Mouse (Mus musculus): ENCODE results near the gene Pam16. TPM values are rescaled to one million over a fixed set of nuclear protein-coding genes. Genes with fewer than 3 reads are reported as not detected.

Gene Pam16
- polyA plus RNA-seq, 1 experiment from 2014 or later = 91.4 TPM

- DNase-seq (ENCODE audit: low spot score) (peak; percentile 75), ATAC-seq (replicated peaks; ENCODE audit: low FRiP score) (peak; percentile 72)
- 21% methylated on average over 11 of the region's 11 CpGs for WGBS
- Histone ChIP-seq H3K4me2 (ENCODE audit: low read depth, low read length, severe bottlenecking) (no peak overlapping the region), H3K9ac (ENCODE audit: low read length) (peak overlapping the region; percentile 14; the same call in 1 of the 2 replicates), H3K4me3 (ENCODE audit: low read depth, low read length) (no peak overlapping the region), H3K27ac (ENCODE audit: low read depth, low read length) (0 out of 2 replicates have a peak overlapping the region, but pooled peaks have one; percentile 25), H3K4me1 (replicated peaks; ENCODE audit: control insufficient read depth, insufficient read depth, low read length) (peaks cover 10% of the 10 kb centered on the region; the same call in 1 of the 2 replicates), H3K36me3 (ENCODE audit: control insufficient read depth, insufficient read depth, low read length) (no peaks in the 10 kb centered on the region), H3K9me3 (ENCODE audit: control insufficient read depth, low read length) (no peaks in the 10 kb centered on the region), H3K27me3 (ENCODE audit: control insufficient read depth, insufficient read depth, low read length) (no peaks in the 10 kb centered on the region)
Measured at GRCm38 (mm10) chr16:4658781-4659245, 34.0 kb upstream of the Pam16 start.

DNA sequence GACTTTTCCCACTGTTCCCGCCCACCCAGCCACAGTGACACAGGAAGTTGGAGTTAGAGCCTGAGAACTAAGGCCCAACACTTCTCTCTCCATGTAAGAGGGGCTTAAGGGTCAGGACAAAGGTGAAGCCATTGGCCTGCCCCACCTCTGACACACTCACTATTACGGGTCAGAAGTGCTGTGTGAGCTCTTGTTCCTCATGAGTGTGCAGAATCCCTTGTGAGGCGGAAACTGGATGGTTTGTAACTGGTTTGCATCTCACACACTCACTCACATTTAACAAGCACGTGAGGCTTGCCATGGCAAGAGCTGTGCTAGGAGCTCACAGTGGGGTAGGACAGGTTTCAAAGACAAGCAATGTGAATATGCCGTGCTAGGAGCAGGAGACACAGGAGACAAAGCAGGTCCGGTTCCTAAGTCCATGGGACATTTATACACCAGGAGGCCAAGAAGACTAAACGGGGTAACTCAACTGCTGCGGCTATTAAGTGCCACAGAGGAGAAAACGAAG, 31.8 kb upstream of the Pam16 start:
- 66% methylated on average over 9 of the region's 9 CpGs for WGBS
- no peak overlapping the region for H3K27ac ChIP-seq (ENCODE audit: low read depth, low read length)

GRCm38 (mm10) chr16:4655764-4656570, 31.2 kb upstream of the Pam16 start:
- no peak for ATAC-seq (replicated peaks; ENCODE audit: low FRiP score)
- Histone ChIP-seq H3K4me2 (ENCODE audit: low read depth, low read length, severe bottlenecking) (no peak overlapping the region), H3K27me3 (ENCODE audit: control insufficient read depth, insufficient read depth, low read length) (no peaks in the 10 kb centered on the region), H3K27ac (ENCODE audit: low read depth, low read length) (no peak overlapping the region), H3K4me3 (ENCODE audit: low read depth, low read length) (no peak overlapping the region), H3K9me3 (ENCODE audit: control insufficient read depth, low read length) (no peaks in the 10 kb centered on the region), H3K36me3 (ENCODE audit: control insufficient read depth, insufficient read depth, low read length) (no peaks in the 10 kb centered on the region; the same call in 1 of the 2 replicates), H3K4me1 (replicated peaks; ENCODE audit: control insufficient read depth, insufficient read depth, low read length) (peaks cover 10% of the 10 kb centered on the region; the same call in 1 of the 2 replicates), H3K9ac (ENCODE audit: low read length) (no peak overlapping the region)
- no peak for DNase-seq (ENCODE audit: low spot score)
- 35% methylated on average over 11 of the region's 11 CpGs for WGBS

More for the DNA sequence above, 31.8 kb upstream of the Pam16 start:
- Histone ChIP-seq H3K4me1 (replicated peaks; ENCODE audit: control insufficient read depth, insufficient read depth, low read length) (peaks cover 10% of the 10 kb centered on the region; the same call in 1 of the 2 replicates), H3K36me3 (ENCODE audit: control insufficient read depth, insufficient read depth, low read length) (no peaks in the 10 kb centered on the region; the same call in 1 of the 2 replicates), H3K4me3 (ENCODE audit: low read depth, low read length) (no peak overlapping the region), H3K9ac (ENCODE audit: low read length) (no peak overlapping the region), H3K9me3 (ENCODE audit: control insufficient read depth, low read length) (no peaks in the 10 kb centered on the region), H3K4me2 (ENCODE audit: low read depth, low read length, severe bottlenecking) (no peak overlapping the region), H3K27me3 (ENCODE audit: control insufficient read depth, insufficient read depth, low read length) (no peaks in the 10 kb centered on the region)
- DNase-seq (ENCODE audit: low spot score) (no peak), ATAC-seq (replicated peaks; ENCODE audit: low FRiP score) (no peak)

DNA sequence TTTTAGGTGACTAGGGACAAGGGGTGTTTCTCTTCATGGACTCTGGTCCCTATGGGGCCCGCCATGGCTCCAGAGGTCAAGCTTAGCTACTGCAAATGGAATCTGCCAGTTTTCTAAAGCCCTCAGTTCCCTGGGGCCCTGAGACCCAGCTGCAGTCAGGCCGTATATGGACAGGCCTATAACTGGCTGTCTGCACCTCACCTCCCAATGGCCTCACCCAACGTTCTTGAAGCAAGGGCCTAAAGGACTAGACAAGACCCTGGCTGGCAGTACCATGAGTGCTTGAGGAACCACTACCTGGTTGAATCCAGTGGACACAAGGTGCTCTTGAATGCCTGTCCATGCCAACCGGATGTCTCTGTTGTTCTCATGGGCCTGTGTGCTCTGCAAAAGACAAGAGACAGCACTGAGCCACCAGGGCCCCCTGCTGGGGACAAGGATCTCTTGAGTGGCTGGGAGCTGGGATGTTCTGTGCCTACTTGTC, 30.5 kb upstream of the Pam16 start:
- Histone ChIP-seq H3K4me2 (ENCODE audit: low read depth, low read length, severe bottlenecking) (no peak overlapping the region), H3K36me3 (ENCODE audit: control insufficient read depth, insufficient read depth, low read length) (no peaks in the 10 kb centered on the region; the same call in 1 of the 2 replicates), H3K4me3 (ENCODE audit: low read depth, low read length) (no peak overlapping the region), H3K4me1 (replicated peaks; ENCODE audit: control insufficient read depth, insufficient read depth, low read length) (peaks cover 10% of the 10 kb centered on the region; the same call in 1 of the 2 replicates), H3K9me3 (ENCODE audit: control insufficient read depth, low read length) (no peaks in the 10 kb centered on the region), H3K27me3 (ENCODE audit: control insufficient read depth, insufficient read depth, low read length) (no peaks in the 10 kb centered on the region), H3K27ac (ENCODE audit: low read depth, low read length) (no peak overlapping the region), H3K9ac (ENCODE audit: low read length) (no peak overlapping the region)
- ATAC-seq (replicated peaks; ENCODE audit: low FRiP score) (no peak), DNase-seq (ENCODE audit: low spot score) (no peak)
- 76% methylated on average over 4 of the region's 4 CpGs for WGBS

GRCm38 (mm10) chr16:4654706-4655105, 29.9 kb upstream of the Pam16 start:
- DNase-seq (ENCODE audit: low spot score) = no peak
- H3K9ac ChIP-seq (ENCODE audit: low read length) = no peak overlapping the region
- H3K4me3 ChIP-seq (ENCODE audit: low read depth, low read length) = no peak overlapping the region
- WGBS = 89% methylated on average over 10 of the region's 10 CpGs
- H3K4me2 ChIP-seq (ENCODE audit: low read depth, low read length, severe bottlenecking) = no peak overlapping the region
- H3K36me3 ChIP-seq (ENCODE audit: control insufficient read depth, insufficient read depth, low read length) = no peaks in the 10 kb centered on the region; the same call in 1 of the 2 replicates
- peaks cover 10% of the 10 kb centered on the region; the same call in 1 of the 2 replicates for H3K4me1 ChIP-seq (replicated peaks; ENCODE audit: control insufficient read depth, insufficient read depth, low read length)
- H3K27ac ChIP-seq (ENCODE audit: low read depth, low read length) = no peak overlapping the region
- H3K9me3 ChIP-seq (ENCODE audit: control insufficient read depth, low read length) = no peaks in the 10 kb centered on the region
- no peak for ATAC-seq (replicated peaks; ENCODE audit: low FRiP score)
- no peaks in the 10 kb centered on the region for H3K27me3 ChIP-seq (ENCODE audit: control insufficient read depth, insufficient read depth, low read length)

- H3K4me3 ChIP-seq (ENCODE audit: low read depth, low read length) = no peak overlapping the region
- 0 out of 2 replicates have a peak, but pooled peaks cover 1% of the 10 kb centered on the region for H3K4me1 ChIP-seq (replicated peaks; ENCODE audit: control insufficient read depth, insufficient read depth, low read length)
- DNase-seq (ENCODE audit: low spot score) = no peak
- no peak overlapping the region for H3K27ac ChIP-seq (ENCODE audit: low read depth, low read length)
- H3K27me3 ChIP-seq (ENCODE audit: control insufficient read depth, insufficient read depth, low read length) = no peaks in the 10 kb centered on the region
- no peak overlapping the region for H3K9ac ChIP-seq (ENCODE audit: low read length)
- H3K9me3 ChIP-seq (ENCODE audit: control insufficient read depth, low read length) = no peaks in the 10 kb centered on the region
- no peaks in the 10 kb centered on the region; the same call in 1 of the 2 replicates for H3K36me3 ChIP-seq (ENCODE audit: control insufficient read depth, insufficient read depth, low read length)
- WGBS = 76% methylated on average over 4 of the region's 4 CpGs
- no peak for ATAC-seq (replicated peaks; ENCODE audit: low FRiP score)
- no peak overlapping the region for H3K4me2 ChIP-seq (ENCODE audit: low read depth, low read length, severe bottlenecking)
Measured at GRCm38 (mm10) chr16:4652707-4653416, 28.1 kb upstream of the Pam16 start.

DNA sequence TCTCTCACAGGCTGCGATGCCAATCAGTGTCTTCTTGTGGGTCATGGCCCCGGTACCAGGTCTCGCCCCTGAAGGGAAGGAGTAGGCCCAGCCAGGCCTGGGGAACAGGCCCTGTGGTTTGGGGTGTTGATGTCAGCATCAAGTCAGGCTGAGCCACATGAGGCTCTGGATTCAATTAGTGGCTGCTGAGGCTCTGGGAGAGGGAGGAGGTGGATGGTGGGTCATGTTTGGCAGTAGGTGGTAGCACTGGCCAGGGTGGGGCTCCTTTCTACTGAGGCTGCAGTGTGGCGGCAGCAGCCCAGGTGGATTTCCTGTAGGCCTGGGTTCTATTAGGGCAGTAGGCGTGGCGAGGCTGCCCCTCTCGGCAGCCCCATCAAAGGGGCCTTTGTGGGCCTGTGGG, 26.8 kb upstream of the Pam16 start:
- ATAC-seq (replicated peaks; ENCODE audit: low FRiP score) (no peak), DNase-seq (ENCODE audit: low spot score) (no peak)
- Histone ChIP-seq H3K4me2 (ENCODE audit: low read depth, low read length, severe bottlenecking) (no peak overlapping the region), H3K4me1 (replicated peaks; ENCODE audit: control insufficient read depth, insufficient read depth, low read length) (peaks cover 1% of the 10 kb centered on the region; the same call in 1 of the 2 replicates), H3K9me3 (ENCODE audit: control insufficient read depth, low read length) (no peaks in the 10 kb centered on the region), H3K27me3 (ENCODE audit: control insufficient read depth, insufficient read depth, low read length) (no peaks in the 10 kb centered on the region), H3K9ac (ENCODE audit: low read length) (no peak overlapping the region), H3K36me3 (ENCODE audit: control insufficient read depth, insufficient read depth, low read length) (no peaks in the 10 kb centered on the region; the same call in 1 of the 2 replicates), H3K27ac (ENCODE audit: low read depth, low read length) (no peak overlapping the region), H3K4me3 (ENCODE audit: low read depth, low read length) (no peak overlapping the region)
- 62% methylated on average over 7 of the region's 7 CpGs for WGBS

GRCm38 (mm10) chr16:4651081-4651480, 26.3 kb upstream of the Pam16 start:
- Histone ChIP-seq H3K9ac (ENCODE audit: low read length) (no peak overlapping the region), H3K9me3 (ENCODE audit: control insufficient read depth, low read length) (no peaks in the 10 kb centered on the region), H3K4me2 (ENCODE audit: low read depth, low read length, severe bottlenecking) (no peak overlapping the region), H3K4me1 (replicated peaks; ENCODE audit: control insufficient read depth, insufficient read depth, low read length) (peaks cover 1% of the 10 kb centered on the region; the same call in 1 of the 2 replicates), H3K27me3 (ENCODE audit: control insufficient read depth, insufficient read depth, low read length) (no peaks in the 10 kb centered on the region), H3K36me3 (ENCODE audit: control insufficient read depth, insufficient read depth, low read length) (no peaks in the 10 kb centered on the region; the same call in 1 of the 2 replicates), H3K4me3 (ENCODE audit: low read depth, low read length) (no peak overlapping the region), H3K27ac (ENCODE audit: low read depth, low read length) (no peak overlapping the region)
- WGBS = 91% methylated on average over 1 of the region's 1 CpGs
- no peak for DNase-seq (ENCODE audit: low spot score)
- no peak for ATAC-seq (replicated peaks; ENCODE audit: low FRiP score)

All from forebrain, embryonic 11.5 days (tissue).